Mouse (Mus musculus) thymus, adult 2 months (tissue): ENCODE data around the gene Arhgap42.

ENCODE experiments used
- CTCF ChIP-seq: fragments of 200-500 bp; IDR thresholded peaks from 2 replicates; pipeline ENCODE4 v1.5.1; 2012; ENCODE audit warnings: mild to moderate bottlenecking, control low read depth, low read length, moderate library complexity, borderline replicate concordance; ENCODE audit not compliant: control insufficient read depth, poor library complexity, insufficient read depth; ENCODE audit errors: extremely low read depth
- POLR2A ChIP-seq: fragments of 200-500 bp; IDR thresholded peaks from 2 replicates; pipeline ENCODE4 v1.6.1; 2012; ENCODE audit warnings: mild to moderate bottlenecking, low read length, control low read depth, moderate library complexity; ENCODE audit not compliant: control insufficient read depth, poor library complexity, insufficient read depth; ENCODE audit errors: extremely low read depth

DNA sequence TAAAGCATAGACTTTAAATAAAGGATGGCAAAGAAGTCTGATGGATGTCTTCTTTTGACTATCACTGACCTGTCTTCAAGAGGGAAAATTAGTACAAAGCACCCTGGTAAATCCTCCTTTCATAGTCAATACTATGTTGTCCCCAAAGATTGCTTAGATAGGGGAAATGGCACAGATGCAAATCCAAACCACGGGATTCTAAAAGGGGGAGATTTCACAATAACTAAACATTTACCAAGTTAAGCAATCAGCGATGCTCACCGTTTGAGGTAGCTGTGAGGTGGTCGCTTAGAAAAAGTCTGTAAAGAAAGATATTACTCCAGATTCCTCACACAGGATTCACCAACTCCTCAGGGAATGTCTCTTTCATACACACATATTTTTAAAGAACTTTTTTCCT is 141.1 kb downstream of the Arhgap42 start:
- no peak for TF ChIP-seq POLR2A
- TF ChIP-seq CTCF = no peak
